Mouse (Mus musculus): ENCODE data around the gene Mrpl16.

The Mrpl16 gene

GRCm38 (mm10) chr19:11804423-11804822, 34.2 kb downstream of the Mrpl16 start:
- DNase-seq (ENCODE audit: low spot score), result no peak

GRCm38 (mm10) chr19:11807251-11807650, 37.1 kb downstream of the Mrpl16 start:
- no peak for DNase-seq (ENCODE audit: low spot score)

- DNase-seq (ENCODE audit: low spot score), result no peak
Observed at GRCm38 (mm10) chr19:11807822-11808221, 37.6 kb downstream of the Mrpl16 start.

GRCm38 (mm10) chr19:11808452-11808851, 38.3 kb downstream of the Mrpl16 start:
- DNase-seq (ENCODE audit: low spot score), result no peak

- no peak for DNase-seq (ENCODE audit: low spot score)
Observed at GRCm38 (mm10) chr19:11810003-11810758, 40.0 kb downstream of the Mrpl16 start.

GRCm38 (mm10) chr19:11810856-11811255, 40.7 kb downstream of the Mrpl16 start:
- DNase-seq (ENCODE audit: low spot score), result no peak

- DNase-seq (ENCODE audit: low spot score), result no peak
Observed at GRCm38 (mm10) chr19:11811688-11812365, 41.6 kb downstream of the Mrpl16 start.

GRCm38 (mm10) chr19:11813136-11813535, 42.9 kb downstream of the Mrpl16 start:
- no peak for DNase-seq (ENCODE audit: low spot score)

- DNase-seq (ENCODE audit: low spot score), result no peak
Observed at GRCm38 (mm10) chr19:11813649-11814048, 43.5 kb downstream of the Mrpl16 start.

GRCm38 (mm10) chr19:11814742-11815333, 44.6 kb downstream of the Mrpl16 start:
- no peak for DNase-seq (ENCODE audit: low spot score)

GRCm38 (mm10) chr19:11816706-11817105, 46.5 kb downstream of the Mrpl16 start:
- DNase-seq (ENCODE audit: low spot score), result no peak

- DNase-seq (ENCODE audit: low spot score), result no peak
Observed at GRCm38 (mm10) chr19:11817586-11817985, 47.4 kb downstream of the Mrpl16 start.

GRCm38 (mm10) chr19:11818199-11819142, 48.3 kb downstream of the Mrpl16 start:
- DNase-seq (ENCODE audit: low spot score), result peak; percentile 74

GRCm38 (mm10) chr19:11819143-11819700, 49.0 kb downstream of the Mrpl16 start, which contains the start of gene Stx3:
Gene Stx3, minus strand, starts transcription at chr19:11819403.
- DNase-seq (ENCODE audit: low spot score), result no peak

- DNase-seq (ENCODE audit: low spot score), result peak; percentile 75
Observed at GRCm38 (mm10) chr19:11819800-11820199, 49.6 kb downstream of the Mrpl16 start.

GRCm38 (mm10) chr19:11820211-11820610, 50.0 kb downstream of the Mrpl16 start:
- DNase-seq (ENCODE audit: low spot score), result no peak

GRCm38 (mm10) chr19:11823346-11824065, 53.3 kb downstream of the Mrpl16 start:
- DNase-seq (ENCODE audit: low spot score), result no peak

Data from ovary, postnatal 36 days (tissue).